Mouse (Mus musculus): Measurements from ENCODE around the gene Arhgap27. TPM values are rescaled to one million over a fixed set of nuclear protein-coding genes. Genes with fewer than 3 reads are reported as not detected.

Arhgap27 gene
- polyA plus RNA-seq, 1 experiment from 2014 or later, result 18.2 TPM

- H3K4me3 ChIP-seq (ENCODE audit: low read depth, low read length), result no peak overlapping the region
- H3K27me3 ChIP-seq (ENCODE audit: control insufficient read depth, insufficient read depth, low read length), result no peaks in the 10 kb centered on the region
- TF ChIP-seq CTCF (IDR thresholded peaks at IDR 0.05; ENCODE audit: low read depth) (no peak), EP300 (optimal IDR thresholded peaks at IDR 0.05) (no peak)
- H3K27ac ChIP-seq (replicated peaks), result no peak overlapping the region
- H3K9ac ChIP-seq (ENCODE audit: low read length), result no peak overlapping the region
- WGBS, result 76% methylated on average over 8 of the region's 8 CpGs
- H3K4me2 ChIP-seq (replicated peaks; ENCODE audit: low read depth), result no peak overlapping the region
- H3K9me3 ChIP-seq (ENCODE audit: control insufficient read depth, low read length), result no peaks in the 10 kb centered on the region
- DNase-seq (ENCODE audit: low spot score) (no peak), ATAC-seq (ENCODE audit: low FRiP score, low TSS enrichment) (no peak)
- no peaks in the 10 kb centered on the region for H3K4me1 ChIP-seq (replicated peaks; ENCODE audit: control insufficient read depth, insufficient read depth)
- no peaks in the 10 kb centered on the region for H3K36me3 ChIP-seq (ENCODE audit: control insufficient read depth, insufficient read depth, low read length)
Observed at GRCm38 (mm10) chr11:103320196-103320595, 43.3 kb downstream of the Arhgap27 start.

DNA sequence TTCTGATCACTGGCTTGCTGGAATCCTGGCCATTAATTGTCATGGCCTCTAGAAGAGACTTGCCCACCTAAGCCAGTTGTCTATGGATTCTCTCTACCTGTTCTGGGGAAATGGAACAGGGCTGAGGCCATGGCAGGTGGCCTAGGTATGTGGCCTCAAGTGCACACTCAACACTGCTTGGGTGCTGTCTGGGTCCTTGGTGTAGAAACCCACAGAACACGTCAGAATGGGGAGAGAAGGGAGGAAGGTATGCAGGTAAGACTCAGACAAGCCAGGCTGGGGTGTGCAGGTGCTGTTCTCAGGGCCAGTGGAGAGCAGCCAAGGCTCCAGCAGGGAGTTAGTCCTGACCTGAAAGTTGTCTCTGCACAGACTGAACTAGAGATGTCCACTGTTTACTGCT lies 45.5 kb downstream of the Arhgap27 start:
- H3K36me3 ChIP-seq (ENCODE audit: control insufficient read depth, insufficient read depth, low read length), result no peaks in the 10 kb centered on the region
- 71% methylated on average over 1 of the region's 1 CpGs for WGBS
- H3K9ac ChIP-seq (ENCODE audit: low read length), result no peak overlapping the region
- H3K4me2 ChIP-seq (replicated peaks; ENCODE audit: low read depth), result no peak overlapping the region
- TF ChIP-seq EP300 (optimal IDR thresholded peaks at IDR 0.05) (no peak), CTCF (IDR thresholded peaks at IDR 0.05; ENCODE audit: low read depth) (no peak)
- DNase-seq (ENCODE audit: low spot score) (no peak), ATAC-seq (ENCODE audit: low FRiP score, low TSS enrichment) (no peak)
- H3K4me3 ChIP-seq (ENCODE audit: low read depth, low read length), result no peak overlapping the region
- no peak overlapping the region for H3K27ac ChIP-seq (replicated peaks)
- no peaks in the 10 kb centered on the region for H3K9me3 ChIP-seq (ENCODE audit: control insufficient read depth, low read length)
- no peaks in the 10 kb centered on the region for H3K4me1 ChIP-seq (replicated peaks; ENCODE audit: control insufficient read depth, insufficient read depth)
- no peaks in the 10 kb centered on the region for H3K27me3 ChIP-seq (ENCODE audit: control insufficient read depth, insufficient read depth, low read length)

- Histone ChIP-seq H3K9me3 (ENCODE audit: control insufficient read depth, low read length) (no peaks in the 10 kb centered on the region), H3K27me3 (ENCODE audit: control insufficient read depth, insufficient read depth, low read length) (no peaks in the 10 kb centered on the region), H3K4me2 (replicated peaks; ENCODE audit: low read depth) (no peak overlapping the region), H3K27ac (replicated peaks) (no peak overlapping the region), H3K9ac (ENCODE audit: low read length) (no peak overlapping the region), H3K36me3 (ENCODE audit: control insufficient read depth, insufficient read depth, low read length) (no peaks in the 10 kb centered on the region), H3K4me1 (replicated peaks; ENCODE audit: control insufficient read depth, insufficient read depth) (peaks cover 2% of the 10 kb centered on the region; the same call in 1 of the 2 replicates), H3K4me3 (ENCODE audit: low read depth, low read length) (no peak overlapping the region)
- 78% methylated on average over 5 of the region's 5 CpGs for WGBS
- DNase-seq (ENCODE audit: low spot score) (no peak), ATAC-seq (ENCODE audit: low FRiP score, low TSS enrichment) (no peak)
- TF ChIP-seq EP300 (optimal IDR thresholded peaks at IDR 0.05) (no peak), CTCF (IDR thresholded peaks at IDR 0.05; ENCODE audit: low read depth) (no peak)
Observed at GRCm38 (mm10) chr11:103315379-103315778, 48.1 kb downstream of the Arhgap27 start.

GRCm38 (mm10) chr11:103314736-103315374 lies 48.6 kb downstream of the Arhgap27 start:
- TF ChIP-seq CTCF (IDR thresholded peaks at IDR 0.05; ENCODE audit: low read depth) (no peak), EP300 (optimal IDR thresholded peaks at IDR 0.05) (no peak)
- WGBS, result 56% methylated on average over 10 of the region's 10 CpGs
- peaks cover 2% of the 10 kb centered on the region; the same call in 1 of the 2 replicates for H3K4me1 ChIP-seq (replicated peaks; ENCODE audit: control insufficient read depth, insufficient read depth)
- ATAC-seq (ENCODE audit: low FRiP score, low TSS enrichment), result peak; percentile 33; the same call in 1 of the 2 replicates
- DNase-seq (ENCODE audit: low spot score), result peak; percentile 32
- H3K9me3 ChIP-seq (ENCODE audit: control insufficient read depth, low read length), result no peaks in the 10 kb centered on the region
- no peak overlapping the region for H3K4me3 ChIP-seq (ENCODE audit: low read depth, low read length)
- H3K27ac ChIP-seq (replicated peaks), result no peak overlapping the region; the same call in 1 of the 2 replicates
- no peaks in the 10 kb centered on the region for H3K36me3 ChIP-seq (ENCODE audit: control insufficient read depth, insufficient read depth, low read length)
- no peak overlapping the region for H3K4me2 ChIP-seq (replicated peaks; ENCODE audit: low read depth)
- H3K27me3 ChIP-seq (ENCODE audit: control insufficient read depth, insufficient read depth, low read length), result no peaks in the 10 kb centered on the region
- H3K9ac ChIP-seq (ENCODE audit: low read length), result no peak overlapping the region

DNA sequence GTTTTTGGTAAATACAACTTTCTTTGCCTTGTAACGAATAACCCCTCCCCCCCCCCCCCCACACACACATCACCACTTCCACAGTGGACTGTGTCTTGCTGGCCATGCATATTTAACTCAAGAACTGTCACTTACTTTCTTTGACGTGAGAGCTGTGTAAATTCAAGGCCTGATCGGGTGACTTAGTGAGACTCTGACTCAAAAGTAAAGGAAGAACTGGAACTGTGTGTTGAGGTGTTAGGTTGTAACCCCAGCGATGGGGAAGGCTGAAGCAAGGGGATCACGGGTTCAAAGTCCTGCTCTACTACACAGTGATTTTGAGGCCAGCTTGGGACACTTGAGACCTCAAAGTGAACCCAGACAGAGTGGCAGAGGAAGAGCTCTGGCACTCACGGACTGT lies 50.0 kb downstream of the Arhgap27 start:
- Histone ChIP-seq H3K9me3 (ENCODE audit: control insufficient read depth, low read length) (no peaks in the 10 kb centered on the region), H3K4me1 (replicated peaks; ENCODE audit: control insufficient read depth, insufficient read depth) (peaks cover 2% of the 10 kb centered on the region; the same call in 1 of the 2 replicates), H3K36me3 (ENCODE audit: control insufficient read depth, insufficient read depth, low read length) (no peaks in the 10 kb centered on the region), H3K4me2 (replicated peaks; ENCODE audit: low read depth) (no peak overlapping the region), H3K27me3 (ENCODE audit: control insufficient read depth, insufficient read depth, low read length) (no peaks in the 10 kb centered on the region), H3K4me3 (ENCODE audit: low read depth, low read length) (no peak overlapping the region), H3K27ac (replicated peaks) (no peak overlapping the region), H3K9ac (ENCODE audit: low read length) (no peak overlapping the region)
- 66% methylated on average over 6 of the region's 6 CpGs for WGBS
- TF ChIP-seq EP300 (optimal IDR thresholded peaks at IDR 0.05), result no peak
- TF ChIP-seq CTCF (IDR thresholded peaks at IDR 0.05; ENCODE audit: low read depth), result no peak
- ATAC-seq (ENCODE audit: low FRiP score, low TSS enrichment) (no peak), DNase-seq (ENCODE audit: low spot score) (no peak)

DNA sequence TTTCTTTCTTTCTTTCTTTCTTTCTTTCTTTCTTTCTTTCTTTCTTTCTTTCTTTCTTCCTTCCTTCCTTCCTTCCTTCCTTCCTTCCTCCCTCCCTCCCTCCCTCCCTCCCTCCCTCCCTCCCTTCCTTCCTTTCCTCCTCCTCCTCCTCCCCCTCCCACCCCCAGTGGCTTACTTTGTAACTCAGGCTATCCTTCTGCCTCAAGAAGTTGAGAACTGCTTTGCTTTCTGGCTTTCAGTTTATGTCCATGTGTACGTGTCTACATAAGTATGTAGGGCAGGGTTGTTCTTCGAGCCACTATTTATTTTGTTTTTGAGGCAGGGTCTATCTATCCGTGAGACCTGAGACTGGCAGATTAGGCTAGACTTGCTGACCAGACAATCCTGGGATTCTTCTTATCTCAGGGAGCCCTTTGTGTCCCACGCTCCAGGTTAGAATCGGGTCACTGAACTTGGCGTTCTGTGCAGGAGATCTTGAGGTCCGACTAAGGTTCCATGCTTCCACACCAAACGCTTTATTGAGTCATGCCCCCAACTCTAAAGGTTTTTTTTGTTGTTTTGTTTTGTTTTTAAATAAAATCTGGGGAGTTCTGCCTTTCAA lies 50.7 kb downstream of the Arhgap27 start:
- 67% methylated on average over 8 of the region's 8 CpGs for WGBS
- no peaks in the 10 kb centered on the region for H3K27me3 ChIP-seq (ENCODE audit: control insufficient read depth, insufficient read depth, low read length)
- H3K4me1 ChIP-seq (replicated peaks; ENCODE audit: control insufficient read depth, insufficient read depth), result peaks cover 2% of the 10 kb centered on the region; the same call in 1 of the 2 replicates
- ATAC-seq (ENCODE audit: low FRiP score, low TSS enrichment) (no peak), DNase-seq (ENCODE audit: low spot score) (no peak)
- H3K4me3 ChIP-seq (ENCODE audit: low read depth, low read length), result no peak overlapping the region
- no peak overlapping the region for H3K4me2 ChIP-seq (replicated peaks; ENCODE audit: low read depth)
- no peak for TF ChIP-seq EP300 (optimal IDR thresholded peaks at IDR 0.05)
- TF ChIP-seq CTCF (IDR thresholded peaks at IDR 0.05; ENCODE audit: low read depth), result no peak
- H3K9me3 ChIP-seq (ENCODE audit: control insufficient read depth, low read length), result no peaks in the 10 kb centered on the region
- H3K36me3 ChIP-seq (ENCODE audit: control insufficient read depth, insufficient read depth, low read length), result no peaks in the 10 kb centered on the region
- H3K27ac ChIP-seq (replicated peaks), result no peak overlapping the region
- H3K9ac ChIP-seq (ENCODE audit: low read length), result no peak overlapping the region

All from stomach, postnatal 0 days (tissue).